Mouse (Mus musculus): ENCODE data around the gene Fosl2.

Fosl2 gene

DNA sequence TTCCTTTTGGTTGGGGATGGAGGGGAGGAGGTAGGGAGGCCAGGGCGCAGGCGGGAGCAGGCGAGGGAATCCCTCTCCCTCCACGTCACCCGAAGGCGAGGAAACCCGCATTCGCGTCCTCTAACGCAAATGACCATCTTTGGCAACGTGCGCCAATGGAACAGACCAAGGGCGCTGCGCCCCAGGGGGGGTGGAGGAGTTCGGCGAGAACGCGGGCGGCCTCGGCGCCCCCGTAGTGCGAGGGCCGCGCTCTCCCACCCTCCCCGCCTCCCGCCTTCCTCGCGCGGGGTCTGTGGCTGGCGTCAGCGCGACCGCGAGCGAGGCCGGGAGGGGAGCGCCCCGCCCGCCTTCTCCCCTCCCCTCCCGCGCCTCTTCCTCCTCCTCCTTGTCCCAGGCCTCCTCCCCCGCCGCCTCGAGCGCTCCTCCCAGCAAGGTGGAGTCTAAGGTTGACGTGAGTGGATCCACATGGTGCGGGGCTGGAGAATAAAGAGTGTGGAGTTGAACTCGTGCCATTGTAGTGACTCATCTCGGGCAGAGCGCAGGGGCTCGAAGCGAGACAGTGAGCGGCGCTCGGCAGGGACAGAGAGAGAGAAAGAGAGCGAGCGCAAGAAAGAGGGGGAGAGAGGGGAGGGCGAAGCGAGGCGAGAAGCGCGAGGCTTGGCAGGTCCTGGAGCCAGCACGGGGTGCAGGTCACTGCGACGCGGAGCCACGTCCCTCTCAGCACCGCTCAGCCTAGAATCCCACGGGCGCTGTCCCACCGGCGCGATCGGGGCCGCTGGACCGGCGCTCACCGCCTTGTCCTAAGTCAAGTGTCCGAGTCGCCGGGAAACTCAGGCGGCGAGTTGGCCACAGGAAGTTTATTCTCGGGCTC is at the start of gene Fosl2:
Fosl2 (plus strand) TSS at position 466 of the 871 bp plus-strand sequence.
- peak; percentile 92 to 97 for DNase-seq (ENCODE audit: low spot score in 2 of 2)

DNA sequence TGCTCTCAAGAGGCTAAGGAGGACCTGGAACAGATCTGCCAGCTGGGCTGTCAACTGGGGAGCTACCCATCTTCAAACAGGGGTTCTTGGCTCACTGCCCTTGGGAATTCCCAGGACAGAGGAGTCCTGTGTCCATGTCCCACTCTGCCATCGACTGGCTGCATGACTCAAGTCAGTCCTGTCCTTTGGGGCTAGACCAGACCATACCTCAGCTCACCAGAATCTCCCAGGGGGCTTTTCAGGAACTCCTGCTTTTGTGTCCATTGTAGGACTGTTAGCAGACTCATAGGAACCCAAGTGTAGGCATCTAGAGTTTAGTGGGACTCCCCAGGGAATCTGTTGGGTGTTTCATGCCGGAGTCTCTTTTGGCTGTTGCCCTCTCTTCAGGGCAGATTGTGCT is 49.6 kb upstream of the Fosl2 start:
- DNase-seq (ENCODE audit: low spot score in 2 of 2) = no peak

DNA sequence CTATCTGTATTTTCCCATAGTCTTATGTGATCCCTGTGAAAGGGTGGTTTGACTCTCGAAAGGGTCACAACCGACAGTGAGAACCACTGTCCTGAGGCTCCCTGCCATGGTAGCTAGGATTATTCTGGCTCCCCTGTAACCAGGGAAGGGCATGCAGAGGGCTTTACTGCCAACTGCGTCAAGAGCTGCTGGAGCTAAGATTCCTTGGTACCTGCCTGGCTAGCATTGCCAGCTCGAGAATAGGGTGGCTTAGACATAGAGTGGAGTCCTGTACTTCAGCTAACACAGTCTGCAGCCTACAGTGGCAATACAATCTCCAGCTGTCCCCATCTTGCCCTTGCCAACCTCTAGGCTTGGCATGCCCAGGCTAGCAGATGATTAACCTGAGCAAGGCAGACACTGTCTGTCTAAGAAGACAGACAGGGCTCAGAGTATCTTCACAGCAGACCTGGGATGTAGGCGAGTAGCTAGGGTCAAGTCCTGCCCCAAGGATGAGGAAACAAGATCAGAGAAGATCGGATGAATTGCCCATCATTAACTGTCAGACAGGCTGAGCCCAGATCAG is 49.0 kb upstream of the Fosl2 start:
- DNase-seq (ENCODE audit: low spot score in 2 of 2) = no peak

DNA sequence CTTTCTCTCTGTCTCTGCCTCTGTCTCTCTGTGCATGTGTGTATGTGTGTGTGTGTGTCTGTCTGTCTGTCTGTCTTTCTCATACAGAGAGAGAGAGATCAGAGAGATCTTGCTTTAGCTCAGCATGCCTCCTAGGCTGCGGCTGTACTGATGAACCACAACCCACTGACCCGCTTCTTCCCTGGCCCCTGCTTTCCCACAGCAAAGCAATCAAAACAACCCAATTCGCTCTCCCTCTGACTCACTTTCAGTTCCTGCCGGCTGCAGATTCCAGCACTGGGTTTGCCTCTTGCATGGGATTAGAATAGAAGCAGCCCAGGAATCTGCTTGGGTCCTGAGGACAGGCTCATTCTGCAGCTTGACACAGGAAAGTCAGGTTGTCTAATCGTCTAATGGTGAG is 46.1 kb upstream of the Fosl2 start:
- DNase-seq (ENCODE audit: low spot score in 2 of 2) = no peak

DNA sequence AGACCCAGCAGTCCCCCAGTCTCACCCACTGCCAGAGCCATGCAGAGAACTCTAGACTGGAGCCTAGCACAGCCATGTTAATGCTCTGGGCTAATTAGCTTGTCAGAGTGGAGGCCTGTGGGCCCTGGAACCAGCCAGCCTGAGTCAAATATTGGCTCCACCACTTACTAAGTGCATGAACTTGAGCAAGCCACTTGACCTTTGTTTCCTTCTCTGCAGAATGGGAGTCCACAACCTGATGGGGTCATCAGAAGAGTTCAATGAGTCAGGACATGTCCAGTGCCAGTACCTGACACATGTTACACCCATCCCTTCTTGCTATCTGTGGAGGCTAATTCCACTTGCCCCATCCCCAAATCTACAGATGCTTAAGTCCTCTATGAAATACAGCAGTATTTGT is 43.3 kb upstream of the Fosl2 start:
- DNase-seq (ENCODE audit: low spot score in 2 of 2) = no peak

DNA sequence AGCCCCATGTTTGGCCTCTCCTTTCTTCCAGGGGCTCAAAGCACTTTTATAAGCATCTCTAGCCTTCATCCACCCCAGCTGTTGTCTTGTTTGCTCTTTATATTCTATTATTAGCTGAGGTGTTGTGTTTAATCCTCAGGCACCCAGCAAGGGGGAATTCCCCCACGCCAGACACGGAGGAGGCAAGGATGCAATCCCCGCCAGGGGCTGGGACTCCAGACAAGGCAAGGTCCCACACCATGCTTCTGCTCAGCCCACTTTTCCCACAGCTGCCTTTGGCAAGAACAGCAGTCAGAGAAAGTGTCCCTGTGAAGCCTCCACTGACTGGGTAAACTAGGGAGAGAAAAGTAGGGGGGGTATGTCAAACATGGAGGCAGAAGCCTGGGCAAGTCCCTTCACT is 36.9 kb upstream of the Fosl2 start:
- no peak for DNase-seq (ENCODE audit: low spot score in 2 of 2)

DNA sequence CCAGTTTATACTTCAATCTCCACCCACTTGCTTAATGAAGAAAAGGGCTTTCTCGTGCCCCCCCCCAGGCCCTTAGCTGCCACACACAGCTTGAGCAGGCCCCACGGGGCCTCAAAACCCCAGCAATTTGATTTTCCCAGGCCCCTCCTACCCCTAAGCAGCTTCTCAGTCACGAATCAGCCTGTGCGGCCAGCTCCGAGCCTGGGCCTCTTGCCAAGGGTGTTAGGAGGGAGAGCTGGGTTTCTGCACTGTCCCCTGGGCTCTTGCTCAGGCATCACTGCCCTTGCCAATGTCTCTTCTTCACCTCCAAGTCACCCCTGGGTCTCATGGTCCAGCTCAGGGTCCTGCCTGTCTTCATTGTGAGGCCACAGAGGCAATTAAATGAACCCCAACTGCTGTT is 33.1 kb upstream of the Fosl2 start:
- no peak for DNase-seq (ENCODE audit: low spot score in 2 of 2)

DNA sequence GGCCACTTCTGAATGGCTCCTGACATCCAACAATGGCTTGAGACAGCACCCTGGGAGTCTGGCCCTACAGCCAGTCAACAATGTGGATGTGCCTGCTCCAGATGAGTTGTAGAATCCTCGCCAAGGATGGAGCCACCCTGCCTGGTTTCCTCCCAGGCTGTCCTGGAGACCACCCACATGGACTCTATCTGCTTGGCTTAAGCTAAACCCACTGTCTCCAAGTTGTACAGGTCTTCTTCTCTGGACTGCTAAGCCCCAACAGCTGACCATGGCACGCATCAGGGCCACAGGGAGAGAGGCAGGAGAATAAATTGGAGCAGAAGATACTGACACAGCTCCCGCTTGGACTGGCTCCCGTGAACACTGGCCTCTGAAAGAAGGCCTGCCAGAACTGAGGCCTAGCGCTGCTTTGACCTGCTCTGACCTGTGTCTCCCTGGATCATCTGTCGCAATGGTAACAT is 32.6 kb upstream of the Fosl2 start:
- DNase-seq (ENCODE audit: low spot score in 2 of 2) = no peak

DNA sequence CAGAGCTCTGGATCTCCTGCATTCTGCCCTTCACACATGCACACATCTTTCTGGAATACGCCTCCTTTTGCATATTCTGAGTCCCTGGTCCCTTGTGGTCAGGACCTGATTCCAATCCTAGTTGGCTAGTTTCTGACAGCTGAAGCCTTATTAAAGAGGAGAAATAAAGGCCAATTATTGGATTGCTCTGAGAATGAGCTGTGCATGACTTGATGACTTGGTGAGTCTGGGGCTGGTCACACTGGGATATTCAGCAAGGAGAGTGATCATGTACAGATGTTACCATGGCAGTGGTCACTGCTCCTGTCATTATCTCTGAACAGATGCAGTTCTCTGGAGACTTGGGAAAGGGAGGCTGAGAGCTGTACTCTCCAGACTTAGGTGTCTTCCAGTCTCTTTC is 32.1 kb upstream of the Fosl2 start:
- DNase-seq (ENCODE audit: low spot score in 2 of 2) = no peak

DNA sequence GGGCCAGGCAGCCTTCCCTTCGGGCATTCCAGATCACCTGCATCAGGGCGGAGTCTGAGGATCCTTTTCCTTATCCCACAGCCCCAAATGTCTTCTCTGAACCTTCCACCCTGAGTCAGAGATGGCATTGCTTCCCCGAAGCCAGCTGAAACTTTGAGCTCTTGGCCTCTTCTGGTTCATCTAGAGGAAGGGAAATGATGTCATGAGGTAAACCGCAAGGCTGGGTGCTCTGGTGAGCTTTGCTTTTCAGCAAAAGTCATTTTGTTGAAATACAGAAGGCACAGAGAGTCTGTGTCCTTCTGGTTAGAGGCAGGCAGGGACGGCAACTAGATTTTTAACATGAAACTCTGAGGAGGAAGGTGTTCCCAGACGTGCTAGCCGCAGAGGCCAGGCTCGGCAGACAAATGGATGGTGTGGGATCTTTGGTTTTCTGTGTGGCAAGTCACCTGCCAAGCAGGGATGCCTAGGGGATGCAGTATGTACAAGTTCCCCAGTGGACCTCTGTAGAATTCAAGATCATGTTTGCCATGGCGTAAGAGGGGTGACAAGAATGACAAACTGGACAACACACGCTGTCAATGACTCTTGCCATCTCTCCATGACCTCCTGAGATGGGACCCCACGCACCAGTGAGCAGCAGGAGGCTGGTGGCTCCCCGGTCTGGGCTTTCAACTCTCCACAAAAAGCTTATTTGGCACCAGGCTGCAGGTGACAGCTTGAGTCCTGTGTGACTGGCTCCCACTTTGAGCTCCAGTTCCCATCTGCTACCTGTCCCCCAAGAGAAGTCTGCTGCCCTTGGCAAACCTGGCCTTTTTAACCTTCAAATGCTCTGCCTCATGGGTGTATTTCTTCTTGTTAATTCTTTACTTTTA is 31.2 kb upstream of the Fosl2 start:
- DNase-seq (ENCODE audit: low spot score in 2 of 2) = no peak

DNA sequence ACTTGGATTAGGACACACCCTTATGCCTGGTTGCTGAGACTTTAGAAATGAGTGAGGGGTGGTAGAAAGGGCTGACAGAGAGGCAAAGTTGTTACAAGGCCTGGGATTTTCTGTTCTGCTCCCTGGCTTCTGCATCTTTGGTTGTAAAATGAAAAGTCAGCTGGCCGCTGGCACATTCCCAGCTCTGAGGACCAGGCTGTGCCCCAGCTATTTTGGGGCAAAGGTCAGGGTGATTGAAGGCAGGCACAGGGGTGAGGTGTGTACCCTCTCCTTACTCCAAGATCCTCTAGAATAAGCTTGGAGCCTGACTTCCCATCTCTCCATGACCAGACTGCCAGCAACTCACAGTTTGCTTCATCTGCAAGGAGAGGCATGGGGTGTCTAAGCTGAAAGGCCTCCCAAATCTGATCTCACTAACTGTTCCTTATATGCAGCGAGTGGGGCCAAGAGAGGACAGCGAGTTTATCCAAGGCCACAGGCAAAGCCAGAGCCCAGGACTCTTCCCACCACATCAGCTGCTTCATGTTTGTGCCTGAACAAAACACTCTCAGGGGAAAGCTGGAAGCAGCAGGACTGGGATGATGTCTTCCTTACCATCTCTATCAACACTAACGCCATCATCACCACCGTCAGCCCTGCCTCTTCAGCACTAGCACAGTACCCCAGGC is 29.0 kb upstream of the Fosl2 start:
- no peak for DNase-seq (ENCODE audit: low spot score in 2 of 2)

DNA sequence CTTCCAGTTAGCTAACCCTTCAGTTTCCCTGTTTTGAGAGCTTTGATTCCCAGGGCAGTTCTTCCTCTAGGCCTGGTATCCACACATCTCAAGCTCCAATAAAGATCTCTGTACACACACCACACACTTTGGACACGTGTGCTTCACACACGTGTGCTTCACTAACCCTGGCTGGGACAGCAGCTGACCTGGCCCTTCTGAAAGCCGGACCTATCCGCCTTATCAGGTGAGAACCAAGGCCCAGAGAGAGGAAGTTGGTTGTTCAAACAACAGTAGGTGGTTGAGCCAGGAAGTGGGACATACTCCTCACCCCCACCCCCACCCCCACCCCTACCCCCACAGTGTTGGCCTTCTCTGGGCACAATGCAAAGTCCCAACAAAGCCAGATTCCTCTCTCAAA is 24.9 kb upstream of the Fosl2 start:
- DNase-seq (ENCODE audit: low spot score in 2 of 2) = no peak

DNA sequence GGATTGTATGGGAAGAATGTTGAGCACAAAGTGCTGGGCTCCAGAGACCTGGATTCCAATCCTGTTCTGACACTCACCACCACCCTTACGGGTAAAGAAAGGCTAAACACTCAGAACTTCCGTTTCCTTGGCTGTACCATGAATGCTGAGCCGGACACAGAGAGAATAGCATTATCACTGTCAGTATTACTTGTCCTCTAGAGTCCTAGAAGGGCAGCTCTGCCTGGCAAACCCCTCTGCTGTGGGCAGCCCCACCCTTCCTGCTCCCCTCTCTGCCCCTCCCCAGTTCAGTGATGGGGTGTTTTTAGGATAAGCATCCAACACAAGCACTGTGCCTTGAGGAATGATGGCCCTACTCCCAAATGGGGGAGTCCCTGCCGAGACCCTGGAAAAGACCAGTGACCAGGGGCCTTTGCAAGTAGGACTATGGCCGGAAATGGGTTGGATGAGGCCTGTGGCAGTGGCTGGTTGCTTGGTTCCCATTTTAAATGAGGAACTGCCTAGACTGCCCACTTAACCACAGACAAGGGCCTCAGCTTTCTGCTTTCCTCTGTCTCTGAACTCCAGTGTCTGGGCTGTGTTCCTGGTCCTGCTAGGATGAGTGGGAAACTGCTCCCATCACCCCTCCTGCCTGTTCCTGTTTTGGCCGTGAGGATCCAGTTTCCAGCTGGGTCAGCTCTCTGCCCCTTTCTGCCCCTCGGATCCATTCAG is 23.2 kb upstream of the Fosl2 start:
- DNase-seq (ENCODE audit: low spot score in 2 of 2) = no peak

DNA sequence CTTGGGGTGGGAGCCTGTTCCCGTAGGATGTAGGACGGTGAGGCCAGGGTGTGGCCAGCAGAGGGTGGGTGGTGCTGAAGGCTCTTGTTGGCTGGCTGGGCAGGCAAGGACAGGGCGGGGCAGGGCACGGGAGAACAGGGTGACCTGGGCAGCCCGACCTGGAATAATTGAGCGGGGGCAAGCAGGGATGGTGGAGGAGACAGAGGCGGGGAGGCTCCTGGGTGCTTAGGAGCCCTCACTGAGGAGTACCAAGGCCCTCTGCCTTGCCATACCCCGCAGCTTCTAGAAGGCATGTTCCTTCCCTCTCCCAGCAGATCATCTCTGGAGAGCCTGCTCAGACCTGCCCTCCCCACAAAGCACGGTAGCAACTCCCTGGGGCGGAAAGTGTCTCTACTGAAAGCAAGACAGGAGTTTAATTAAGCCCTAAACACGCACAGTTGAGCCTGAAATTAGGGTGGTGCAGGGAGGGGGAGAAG is 14.7 kb upstream of the Fosl2 start:
- peak; percentile 49 to 63 for DNase-seq (ENCODE audit: low spot score in 2 of 2)

DNA sequence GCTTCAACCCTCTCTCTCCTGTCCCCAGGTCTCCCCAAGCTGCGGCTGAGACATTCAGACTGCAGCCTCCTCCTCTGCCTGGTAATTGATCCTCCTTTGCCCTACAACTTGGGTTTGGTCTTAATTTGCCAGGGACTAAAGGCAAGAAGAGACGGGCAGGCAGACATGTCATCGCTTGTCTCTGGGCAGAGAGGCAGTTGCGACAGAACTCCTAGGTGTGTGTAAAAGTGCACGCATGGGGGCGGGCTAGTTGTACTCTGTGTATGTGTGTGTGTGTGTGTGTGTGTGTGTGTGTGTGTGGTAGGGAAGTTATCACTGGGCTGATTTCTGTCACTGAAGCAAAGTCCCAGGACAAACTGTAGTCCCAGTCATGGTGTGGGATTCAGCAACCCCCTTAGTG is 13.7 kb upstream of the Fosl2 start:
- DNase-seq (ENCODE audit: low spot score in 2 of 2) = peak; percentile 80 to 84

DNA sequence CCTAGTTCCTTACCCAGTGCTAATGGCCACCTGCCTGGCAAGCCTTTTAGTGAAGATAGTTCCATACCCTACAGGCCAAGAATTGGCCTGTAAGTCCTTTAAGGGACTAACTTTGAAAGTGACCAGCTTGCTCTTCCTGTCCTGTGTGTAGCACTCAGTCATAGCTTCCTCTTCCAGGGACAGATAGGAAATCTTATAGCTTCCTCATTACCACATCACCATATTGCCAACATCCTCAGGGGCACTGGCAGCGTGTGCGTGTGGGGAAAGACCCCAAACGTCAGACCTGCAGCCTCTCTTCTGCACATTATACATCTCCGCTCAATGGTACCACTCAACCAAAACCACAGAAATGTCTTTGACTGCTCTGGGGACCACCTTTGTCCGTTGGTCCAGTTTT is 13.2 kb upstream of the Fosl2 start:
- DNase-seq (ENCODE audit: low spot score in 2 of 2) = no peak

DNA sequence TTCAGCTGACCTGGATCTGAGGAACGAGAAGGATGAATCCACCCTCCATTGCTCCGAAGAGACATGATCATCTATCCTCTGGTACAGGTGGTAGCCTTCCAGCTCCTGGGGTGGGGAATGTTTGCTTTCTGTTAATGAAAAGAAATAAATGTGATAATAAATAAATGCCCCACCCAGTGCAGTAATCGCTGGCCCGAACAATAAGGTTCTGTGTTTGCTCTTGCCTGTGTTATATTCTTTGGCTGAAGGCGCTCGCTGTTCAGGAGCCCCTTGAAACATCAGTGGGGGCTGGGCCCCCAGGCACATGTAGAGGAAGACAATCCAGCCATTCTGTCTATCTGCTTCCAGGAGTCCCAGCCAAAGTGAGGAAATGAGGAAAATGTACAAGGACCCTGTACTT is 10.6 kb upstream of the Fosl2 start:
- DNase-seq (ENCODE audit: low spot score in 2 of 2) = no peak

DNA sequence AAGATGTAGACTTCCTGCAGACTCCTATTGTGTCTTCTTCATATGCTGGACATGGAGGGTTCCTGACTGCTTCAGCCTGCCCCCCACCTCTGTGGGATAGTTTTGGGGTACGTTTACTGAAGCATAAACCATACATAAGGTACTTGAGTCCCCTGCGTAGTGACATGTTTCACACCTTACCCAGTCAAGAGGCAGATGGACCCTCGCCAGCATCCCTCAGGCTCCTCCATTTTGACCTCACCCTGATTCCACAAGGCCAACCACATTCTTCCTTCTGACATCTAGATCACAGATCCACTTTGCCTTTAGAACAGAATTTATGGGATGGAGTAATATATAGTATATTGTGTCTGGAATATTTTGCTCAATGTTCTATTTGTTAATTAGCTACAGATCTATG is 8.4 kb upstream of the Fosl2 start:
- DNase-seq (ENCODE audit: low spot score in 2 of 2) = no peak

DNA sequence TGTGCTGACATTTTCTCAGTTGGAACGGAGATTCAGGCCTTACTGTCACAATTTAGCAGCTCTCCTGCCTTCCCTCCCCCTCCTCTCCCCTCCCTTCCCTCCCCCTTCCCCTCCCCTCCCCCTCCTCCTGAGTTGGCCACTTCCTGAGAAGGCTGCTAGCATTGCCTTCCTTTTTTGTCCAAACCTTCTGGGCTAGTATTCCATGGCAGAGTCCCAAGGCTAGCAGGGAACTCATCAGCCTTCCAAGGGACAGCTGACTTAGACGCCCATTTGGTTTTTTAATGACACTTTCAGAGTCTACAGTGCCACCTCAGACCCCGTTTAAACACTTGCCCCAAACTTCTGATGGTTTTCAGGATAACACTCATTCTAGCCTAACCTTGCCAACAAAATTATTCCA is 7.7 kb upstream of the Fosl2 start:
- no peak for DNase-seq (ENCODE audit: low spot score in 2 of 2)

DNA sequence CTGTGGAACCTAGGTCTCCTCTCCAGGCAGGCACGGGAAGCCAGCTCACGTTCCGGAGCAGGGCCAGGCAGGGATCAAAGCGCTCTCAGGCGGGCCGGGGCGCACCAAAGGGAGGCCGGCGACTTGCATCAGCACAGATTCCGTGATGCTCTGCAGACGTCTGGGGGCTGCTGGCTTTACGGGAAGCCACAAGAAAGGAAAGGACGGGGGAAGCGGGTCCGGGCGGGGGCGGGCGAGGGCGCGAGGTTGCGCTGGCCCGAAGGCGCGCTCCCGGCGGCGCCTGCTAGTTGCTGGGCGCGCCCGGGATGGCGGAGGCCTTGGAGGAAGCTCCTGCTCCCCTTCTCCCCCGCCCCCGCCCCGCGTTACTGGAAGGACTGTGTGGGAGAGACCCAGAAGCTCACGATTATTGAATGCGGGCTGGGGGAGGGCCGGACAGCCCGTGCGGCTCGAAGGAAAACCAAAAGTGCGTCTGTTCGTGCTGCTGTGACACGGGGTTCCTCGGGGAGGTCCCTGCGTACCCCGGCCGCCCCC is 2.6 kb upstream of the Fosl2 start:
- DNase-seq (ENCODE audit: low spot score in 2 of 2) = peak; percentile 70 to 79

DNA sequence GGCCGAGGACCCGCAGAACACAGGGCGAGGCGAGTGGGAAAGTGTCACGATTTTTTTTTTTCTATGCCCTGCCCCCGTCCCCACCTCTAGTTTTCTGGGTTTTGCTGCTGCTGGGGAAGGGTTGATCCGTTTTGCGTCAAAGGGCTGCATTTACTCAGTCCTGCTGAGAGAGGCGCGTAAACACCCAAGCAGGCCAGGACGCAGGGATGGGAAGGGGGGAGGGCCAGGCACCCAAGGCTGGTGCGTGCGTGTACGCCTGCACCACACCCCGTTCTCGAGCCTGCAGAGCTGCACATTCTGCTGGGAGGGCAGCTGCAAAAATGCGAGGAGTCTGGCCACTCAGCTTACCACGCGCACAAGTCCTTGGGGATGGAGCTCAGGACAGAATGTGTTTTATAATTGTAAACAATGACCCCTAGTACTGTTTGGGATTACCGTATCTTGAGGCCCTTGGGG is 2.0 kb upstream of the Fosl2 start:
- DNase-seq (ENCODE audit: low spot score in 2 of 2) = peak; percentile 78 to 90

Data from urinary bladder, adult 18-20 months (tissue).